Mouse (Mus musculus): Measurements from ENCODE around the gene Cbr2.

GRCm38 (mm10) chr11:120714546-120714945 is 17.4 kb downstream of the Cbr2 start:
- no peak for TF ChIP-seq GATA1 (IDR thresholded peaks at IDR 0.05; ENCODE audit: low read length)
- no peak for TF ChIP-seq TAL1 (IDR thresholded peaks at IDR 0.05; ENCODE audit: low read length)

Data from erythroblast, embryonic 14.5 days (primary cell).